Mouse (Mus musculus) heart, embryonic 11.5 days (tissue): ENCODE measurements around the gene Zbtb3. TPM values are rescaled to one million over a fixed set of nuclear protein-coding genes. Genes with fewer than 3 reads are reported as not detected.

ENCODE experiments used
- ATAC-seq: fragments of 200-750 bp; cut with Nextera tagmentation; replicated peaks from 2 replicates; pipeline ENCODE4 v1.8.0; 2017; ENCODE audit warnings: moderate library complexity; ENCODE audit not compliant: insufficient number of reproducible peaks, low FRiP score, low TSS enrichment
- H3K27ac ChIP-seq: fragments of 300-500 bp; sonication (generic); 2 replicates; pipeline ENCODE4 v1.5.1; 2014; ENCODE audit warnings: mild to moderate bottlenecking, low read depth, low read length
- H3K27me3 ChIP-seq: fragments of 300-500 bp; sonication (generic); 2 replicates; pipeline ENCODE4 v1.6.1; 2014; ENCODE audit warnings: mild to moderate bottlenecking, low read length, mixed read lengths; ENCODE audit not compliant: control insufficient read depth, insufficient read depth
- H3K36me3 ChIP-seq: fragments of 300-500 bp; sonication (generic); 2 replicates; pipeline ENCODE4 v1.6.1; 2014; ENCODE audit warnings: mild to moderate bottlenecking, low read length, moderate library complexity, mixed read lengths; ENCODE audit not compliant: control insufficient read depth, insufficient read depth
- H3K4me1 ChIP-seq: fragments of 300-500 bp; sonication (generic); 2 replicates; pipeline ENCODE4 v1.6.1; 2014; ENCODE audit warnings: low read length; ENCODE audit not compliant: control insufficient read depth, insufficient read depth
- H3K4me2 ChIP-seq: fragments of 300-500 bp; sonication (generic); 2 replicates; pipeline ENCODE4 v1.6.1; 2014; ENCODE audit warnings: mild to moderate bottlenecking, moderate library complexity
- H3K4me3 ChIP-seq: fragments of 300-500 bp; sonication (generic); 2 replicates; pipeline ENCODE4 v1.5.1; 2014; ENCODE audit warnings: low read depth, low read length
- H3K9ac ChIP-seq: fragments of 300-500 bp; sonication (generic); 2 replicates; pipeline ENCODE4 v1.6.1; 2014; ENCODE audit warnings: mild to moderate bottlenecking, low read depth, low read length, moderate library complexity
- H3K9me3 ChIP-seq: fragments of 300-500 bp; sonication (generic); replicated peaks from 2 replicates; pipeline ENCODE4 v1.6.1; 2016; ENCODE audit warnings: low read length; ENCODE audit not compliant: control insufficient read depth
- WGBS: fragments of 180-500 bp; shearing (Covaris S2); extraction: QIAGEN DNeasy Blood & Tissue Kit; methylation state at CpG from one replicate; pipeline ENCODE4 v1.1.7; 2014; ENCODE audit not compliant: insufficient replicate concordance; 5-methylcytosine and 5-hydroxymethylcytosine counted together
- polyA plus RNA-seq: library from polyadenylated mRNA; unstranded; fragments of >200 nt; fragmentation: Nextera tagmentation; extraction: Ambion mirVana; gene quantifications from 2 replicates; pipeline ENCODE4 v1.2.1, GENCODE M21; 2014

The Zbtb3 gene
- polyA plus RNA-seq, 1 experiment from 2014 or later = 5.2 TPM

- H3K27ac ChIP-seq = no peak overlapping the region
- peaks cover 5% of the 10 kb centered on the region; the same call in 1 of the 2 replicates for H3K36me3 ChIP-seq
- 85% methylated on average over 6 of the region's 6 CpGs for WGBS
- ATAC-seq = no peak
- H3K9ac ChIP-seq = no peak overlapping the region
- no peak overlapping the region for H3K4me3 ChIP-seq
- peaks cover 27% of the 10 kb centered on the region for H3K4me1 ChIP-seq
- H3K4me2 ChIP-seq = no peak overlapping the region
- H3K27me3 ChIP-seq = no peaks in the 10 kb centered on the region
- H3K9me3 ChIP-seq = no peaks in the 10 kb centered on the region
Measured at GRCm38 (mm10) chr19:8842961-8843360, 40.6 kb downstream of the Zbtb3 start.

- Histone ChIP-seq H3K9ac (no peak overlapping the region), H3K9me3 (no peaks in the 10 kb centered on the region), H3K4me1 (peaks cover 13% of the 10 kb centered on the region), H3K27ac (no peak overlapping the region), H3K27me3 (no peaks in the 10 kb centered on the region), H3K4me2 (no peak overlapping the region), H3K36me3 (peaks cover 5% of the 10 kb centered on the region; the same call in 1 of the 2 replicates), H3K4me3 (no peak overlapping the region)
- ATAC-seq = no peak
- WGBS = 64% methylated on average over 5 of the region's 5 CpGs
Measured at GRCm38 (mm10) chr19:8844371-8845129, 42.2 kb downstream of the Zbtb3 start.

GRCm38 (mm10) chr19:8848356-8848755 lies 46.0 kb downstream of the Zbtb3 start:
- Histone ChIP-seq H3K4me1 (peaks cover 4% of the 10 kb centered on the region; the same call in 1 of the 2 replicates), H3K9me3 (no peaks in the 10 kb centered on the region), H3K4me3 (no peak overlapping the region), H3K4me2 (no peak overlapping the region), H3K27ac (no peak overlapping the region), H3K36me3 (0 out of 2 replicates have a peak, but pooled peaks cover 3% of the 10 kb centered on the region), H3K9ac (no peak overlapping the region), H3K27me3 (no peaks in the 10 kb centered on the region)
- ATAC-seq = no peak
- WGBS = 68% methylated on average over 5 of the region's 5 CpGs

- Histone ChIP-seq H3K27ac (no peak within 1 kb of the TSS), H3K9ac (no peak within 1 kb of the TSS)
Measured at GRCm38 (mm10) chr19:8850402-8850901, 48.1 kb downstream of the Zbtb3 start, which contains the start of gene Lrrn4cl. TSS of gene Lrrn4cl (plus strand) at chr19:8850768.

GRCm38 (mm10) chr19:8851639-8852038 lies 49.3 kb downstream of the Zbtb3 start:
- no peak overlapping the region for H3K4me2 ChIP-seq
- H3K4me3 ChIP-seq = no peak overlapping the region
- peaks cover 4% of the 10 kb centered on the region; the same call in 1 of the 2 replicates for H3K4me1 ChIP-seq
- H3K9me3 ChIP-seq = no peaks in the 10 kb centered on the region
- WGBS = 41% methylated on average over 7 of the region's 7 CpGs
- no peak overlapping the region for H3K9ac ChIP-seq
- H3K36me3 ChIP-seq = 0 out of 2 replicates have a peak, but pooled peaks cover 3% of the 10 kb centered on the region
- no peak for ATAC-seq
- no peak overlapping the region for H3K27ac ChIP-seq
- H3K27me3 ChIP-seq = no peaks in the 10 kb centered on the region

More at GRCm38 (mm10) chr19:8850402-8850901, 48.1 kb downstream of the Zbtb3 start, which contains the start of gene Lrrn4cl:
- no peak within 1 kb of the TSS for H3K4me3 ChIP-seq
- WGBS = 26% methylated on average over 7 of the region's 7 CpGs
- no peaks in the 10 kb centered on the region for H3K27me3 ChIP-seq
- peaks cover 4% of the 10 kb centered on the region; the same call in 1 of the 2 replicates for H3K4me1 ChIP-seq
- no peak; the same call in 1 of the 2 replicates for ATAC-seq
- H3K4me2 ChIP-seq = peak within 1 kb of the TSS; percentile 7; the same call in 1 of the 2 replicates
- 0 out of 2 replicates have a peak, but pooled peaks cover 3% of the 10 kb centered on the region for H3K36me3 ChIP-seq
- H3K9me3 ChIP-seq = no peaks in the 10 kb centered on the region

GRCm38 (mm10) chr19:8852236-8852928 lies 50.0 kb downstream of the Zbtb3 start:
- ATAC-seq = no peak
- Histone ChIP-seq H3K9ac (no peak overlapping the region), H3K4me3 (no peak overlapping the region), H3K4me1 (peaks cover 4% of the 10 kb centered on the region; the same call in 1 of the 2 replicates), H3K36me3 (no peaks in the 10 kb centered on the region), H3K27me3 (no peaks in the 10 kb centered on the region), H3K27ac (no peak overlapping the region), H3K9me3 (no peaks in the 10 kb centered on the region), H3K4me2 (no peak overlapping the region)
- 47% methylated on average over 10 of the region's 10 CpGs for WGBS

GRCm38 (mm10) chr19:8853117-8853516 lies 50.8 kb downstream of the Zbtb3 start:
- H3K4me3 ChIP-seq = no peak overlapping the region
- WGBS = 71% methylated on average over 3 of the region's 3 CpGs
- no peaks in the 10 kb centered on the region for H3K9me3 ChIP-seq
- no peaks in the 10 kb centered on the region for H3K27me3 ChIP-seq
- no peak overlapping the region for H3K4me2 ChIP-seq
- no peak overlapping the region for H3K9ac ChIP-seq
- ATAC-seq = no peak
- no peaks in the 10 kb centered on the region for H3K36me3 ChIP-seq
- H3K27ac ChIP-seq = no peak overlapping the region
- peaks cover 4% of the 10 kb centered on the region; the same call in 1 of the 2 replicates for H3K4me1 ChIP-seq
